In genomic region chr4:149701426-149702209, GRCm38 (mm10) we compare ENCODE assay signal across 10 mouse cellular contexts. TPM values are rescaled to one million over a fixed set of nuclear protein-coding genes. Genes with fewer than 3 reads are reported as not detected.
DNase-seq lines count a peak whose midpoint lies in the region; ATAC-seq and TF ChIP-seq lines count a peak whose summit lies in the region.
"Had no signal": no experiment of that assay in that cellular context is flagged by ENCODE, and none has a peak within 500 bp of the region (broad histone marks: within the 10 kb centered on the region; RNA-seq: fewer than 3 reads in every experiment).

No protein-coding gene starts in this region.

- no peak overlapping the region for H3K9ac ChIP-seq in kidney, embryonic 16.5 days (replicated peaks; ENCODE audit: low read length)
- H3K9ac ChIP-seq in hindbrain, postnatal 0 days (replicated peaks; ENCODE audit: low read length), result no peak overlapping the region
- H3K9ac ChIP-seq: stomach, embryonic 15.5 days had no signal

- H3K4me1 ChIP-seq in kidney, embryonic 16.5 days (ENCODE audit: insufficient read depth, low read length), result peaks cover 17% of the 10 kb centered on the region
- H3K4me1 ChIP-seq in brown adipose tissue, adult 24 weeks (ENCODE audit: control insufficient read depth, insufficient read depth, insufficient read length, low read length), result no peaks in the 10 kb centered on the region
- peaks cover 7% of the 10 kb centered on the region for H3K4me1 ChIP-seq in hindbrain, postnatal 0 days (ENCODE audit: insufficient read depth, low read length)

- no peak overlapping the region for H3K27ac ChIP-seq in kidney, embryonic 16.5 days (ENCODE audit: low read length)
- peak overlapping the region; percentile 75 for H3K27ac ChIP-seq in brown adipose tissue, adult 24 weeks (replicated peaks; ENCODE audit: low read depth, low read length)
- H3K27ac ChIP-seq in hindbrain, postnatal 0 days, result no peak overlapping the region
- H3K27ac ChIP-seq: kidney, postnatal 0 days; stomach, embryonic 15.5 days had no signal

- H3K9me3 ChIP-seq in kidney, embryonic 16.5 days (ENCODE audit: low read length), result no peaks in the 10 kb centered on the region
- no peaks in the 10 kb centered on the region for H3K9me3 ChIP-seq in hindbrain, postnatal 0 days (ENCODE audit: low read length)
- H3K9me3 ChIP-seq: stomach, embryonic 15.5 days had no signal

- peak; percentile 57 for DNase-seq in kidney, postnatal 10 days
- peak; percentile 51 to 57 for DNase-seq in kidney, postnatal 25 days
- no peak for DNase-seq in urinary bladder, postnatal 4 days (ENCODE audit: low spot score in 2 of 2)
- no peak for DNase-seq in urinary bladder, adult 2 months (ENCODE audit: low spot score)
- no peak for DNase-seq in hindbrain, postnatal 0 days (ENCODE audit: low spot score)

- 65% methylated on average over 18 of the region's 18 CpGs for WGBS in kidney, embryonic 16.5 days
- WGBS in hindbrain, postnatal 0 days, result 63% methylated on average over 18 of the region's 18 CpGs

- ATAC-seq in kidney, embryonic 16.5 days (ENCODE audit: low FRiP score, low TSS enrichment), result no peak
- peak; percentile 49 for ATAC-seq in megakaryocyte-erythroid progenitor cell, adult 5-6 weeks (replicated peaks; ENCODE audit: low FRiP score, low TSS enrichment, poor library complexity, severe bottlenecking)
- no peak for ATAC-seq in hindbrain, postnatal 0 days

- no peak overlapping the region for H3K4me3 ChIP-seq in kidney, embryonic 16.5 days (ENCODE audit: low read length)
- H3K4me3 ChIP-seq in brown adipose tissue, adult 24 weeks (ENCODE audit: insufficient read depth, low read depth, low read length), result peak overlapping the region; percentile 21
- no peak overlapping the region for H3K4me3 ChIP-seq in hindbrain, postnatal 0 days (ENCODE audit: low read length)
- H3K4me3 ChIP-seq: stomach, embryonic 15.5 days had no signal

- H3K36me3 ChIP-seq in kidney, embryonic 16.5 days (ENCODE audit: insufficient read depth, low read length), result no peaks in the 10 kb centered on the region
- no peaks in the 10 kb centered on the region for H3K36me3 ChIP-seq in hindbrain, postnatal 0 days (ENCODE audit: insufficient read depth, low read length)
- H3K36me3 ChIP-seq: stomach, embryonic 15.5 days had no signal

- no peak for TF ChIP-seq CTCF in hindbrain, postnatal 0 days (IDR thresholded peaks at IDR 0.05; ENCODE audit: low read depth)

- H3K27me3 ChIP-seq in kidney, embryonic 16.5 days (ENCODE audit: insufficient read depth, low read length), result no peaks in the 10 kb centered on the region
- H3K27me3 ChIP-seq in hindbrain, postnatal 0 days (ENCODE audit: insufficient read depth, low read length), result peaks cover 5% of the 10 kb centered on the region; the same call in 1 of the 2 replicates

- no peak overlapping the region for H3K4me2 ChIP-seq in kidney, embryonic 16.5 days (replicated peaks; ENCODE audit: low read depth, low read length)
- H3K4me2 ChIP-seq in hindbrain, postnatal 0 days (ENCODE audit: low read depth, low read length), result no peak overlapping the region
- H3K4me2 ChIP-seq: stomach, embryonic 15.5 days had no signal

RNA-seq across cellular contexts. Expression of gene Pik3cd, which starts 0.8 kb away (rescaled TPM):
- polyA plus RNA-seq in kidney, embryonic 16.5 days (2015; fragmentation: Nextera tagmentation; extraction: Ambion mirVana), result 4.5 and 4.7 TPM in 2 replicates
- 0.96 and 1.6 TPM in 2 replicates for polyA plus RNA-seq in brown adipose tissue, adult 24 weeks (2012; ENCODE audit: insufficient read depth, insufficient read length, missing spikeins)
- 29.6 and 39.7 TPM in 2 replicates for total RNA-seq in megakaryocyte-erythroid progenitor cell, adult 5-6 weeks (2014; fragmentation: Nextera tagmentation)
- 14.1 and 17.9 TPM in 2 replicates for total RNA-seq in megakaryocyte-erythroid progenitor cell, adult 5-6 weeks (2017)
- 5.2 and 8.1 TPM in 2 replicates for polyA plus RNA-seq in urinary bladder, adult 2 months (2012; rRNA removed)
- total RNA-seq in hindbrain, postnatal 0 days (2014; rRNA removed), result 17.4 and 20.8 TPM in 2 replicates
- polyA plus RNA-seq in hindbrain, postnatal 0 days (2015; fragmentation: Nextera tagmentation; extraction: Ambion mirVana), result 9.2 and 10.1 TPM in 2 replicates

RNA-seq across cellular contexts. Expression of gene Tmem201, which starts 36.2 kb away (rescaled TPM):
- polyA plus RNA-seq in kidney, embryonic 16.5 days (2015; fragmentation: Nextera tagmentation; extraction: Ambion mirVana), result 39.2 and 41.8 TPM in 2 replicates
- polyA plus RNA-seq in brown adipose tissue, adult 24 weeks (2012; ENCODE audit: insufficient read depth, insufficient read length, missing spikeins), result 9.2 and 9.6 TPM in 2 replicates
- total RNA-seq in megakaryocyte-erythroid progenitor cell, adult 5-6 weeks (2014; fragmentation: Nextera tagmentation), result 22.9 and 24.1 TPM in 2 replicates
- total RNA-seq in megakaryocyte-erythroid progenitor cell, adult 5-6 weeks (2017), result 6.4 and 8.1 TPM in 2 replicates
- 21.6 and 24.0 TPM in 2 replicates for polyA plus RNA-seq in urinary bladder, adult 2 months (2012; rRNA removed)
- 69.8 and 80.2 TPM in 2 replicates for total RNA-seq in hindbrain, postnatal 0 days (2014; rRNA removed)
- 41.2 and 44.7 TPM in 2 replicates for polyA plus RNA-seq in hindbrain, postnatal 0 days (2015; fragmentation: Nextera tagmentation; extraction: Ambion mirVana)

Comparison
In these comparisons a context has a peak if more than half of its experiments do, and no peak if none do; other contexts are left out.
1. DNase-seq: peak in kidney, postnatal 10 days (single experiment) and kidney, postnatal 25 days (2 of 2); none in urinary bladder, postnatal 4 days (0 of 2), urinary bladder, adult 2 months (single experiment) and hindbrain, postnatal 0 days (single experiment).